Mouse (Mus musculus) stomach, embryonic 15.5 days (tissue): ENCODE data around the gene Fam45a. TPM values are rescaled to one million over a fixed set of nuclear protein-coding genes. Genes with fewer than 3 reads are reported as not detected.
A peak's percentile ranks its signal among the peaks of the same experiment; 100 is the strongest.

Experiments used
- ATAC-seq: fragments of 200-750 bp; cut with Nextera tagmentation; 2 replicates; pipeline ENCODE4 v1.8.0; 2017; ENCODE audit warnings: low read depth, moderate number of reproducible peaks, moderate TSS enrichment; ENCODE audit not compliant: insufficient read depth, low FRiP score
- H3K27ac ChIP-seq: fragments of 300-500 bp; sonication (generic); 2 replicates; pipeline ENCODE4 v1.5.1; 2015; ENCODE audit warnings: mild to moderate bottlenecking, inconsistent platforms
- H3K27me3 ChIP-seq: fragments of 300-500 bp; sonication (generic); replicated peaks from 2 replicates; pipeline ENCODE4 v1.6.1; 2015; ENCODE audit warnings: inconsistent platforms
- H3K36me3 ChIP-seq: fragments of 300-500 bp; sonication (generic); 2 replicates; pipeline ENCODE4 v1.6.1; 2015; ENCODE audit warnings: inconsistent platforms
- H3K4me1 ChIP-seq: fragments of 300-500 bp; sonication (generic); 2 replicates; pipeline ENCODE4 v1.6.1; 2015; ENCODE audit warnings: inconsistent platforms
- H3K4me2 ChIP-seq: fragments of 300-500 bp; sonication (generic); 2 replicates; pipeline ENCODE4 v1.6.1; 2015; ENCODE audit warnings: mild to moderate bottlenecking, inconsistent platforms
- H3K4me3 ChIP-seq: fragments of 300-500 bp; sonication (generic); replicated peaks from 2 replicates; pipeline ENCODE4 v1.5.1; 2015; ENCODE audit warnings: inconsistent platforms
- H3K9ac ChIP-seq: fragments of 300-500 bp; sonication (generic); 2 replicates; pipeline ENCODE4 v1.6.1; 2015; ENCODE audit warnings: inconsistent platforms
- H3K9me3 ChIP-seq: fragments of 300-500 bp; sonication (generic); 2 replicates; pipeline ENCODE4 v1.6.1; 2016; ENCODE audit warnings: inconsistent platforms
- WGBS: fragments of 180-500 bp; shearing (Covaris S2); methylation state at CpG from one replicate; pipeline ENCODE4 v1.1.7; 2015; 5-methylcytosine and 5-hydroxymethylcytosine counted together
- polyA plus RNA-seq: library from polyadenylated mRNA; unstranded; fragments of >200 nt; fragmentation: Nextera tagmentation; extraction: Ambion mirVana; gene quantifications from 2 replicates; pipeline ENCODE4 v1.2.1, GENCODE M21; 2015

Gene Fam45a
- polyA plus RNA-seq, result 30.8 and 33.1 TPM in 2 replicates

GRCm38 (mm10) chr19:60811098-60812035 lies at the start of gene Fam45a:
Gene Fam45a (plus strand): TSS chr19:60811585.
- Histone ChIP-seq H3K27me3 (no peaks in the 10 kb centered on the region), H3K36me3 (0 out of 2 replicates have a peak, but pooled peaks cover 8% of the 10 kb centered on the region), H3K27ac (peak within 1 kb of the TSS; percentile 80; the same call in 1 of the 2 replicates), H3K9me3 (no peaks in the 10 kb centered on the region), H3K4me1 (no peaks in the 10 kb centered on the region), H3K9ac (peak within 1 kb of the TSS; percentile 57), H3K4me3 (peak within 1 kb of the TSS; percentile 76), H3K4me2 (peak within 1 kb of the TSS; percentile 74)
- ATAC-seq, result peak; percentile 100
- WGBS, result 3% methylated on average over 34 of the region's 45 CpGs

- Histone ChIP-seq H3K36me3 (peaks cover 53% of the 10 kb centered on the region), H3K27me3 (no peaks in the 10 kb centered on the region), H3K9ac (no peak overlapping the region), H3K9me3 (no peaks in the 10 kb centered on the region), H3K4me1 (no peaks in the 10 kb centered on the region), H3K4me3 (no peak overlapping the region), H3K27ac (no peak overlapping the region), H3K4me2 (no peak overlapping the region)
- ATAC-seq, result no peak
- 86% methylated on average over 6 of the region's 6 CpGs for WGBS
These were observed 38.0 kb upstream of the Fam45a start for GRCm38 (mm10) chr19:60773366-60773765.

GRCm38 (mm10) chr19:60782034-60782433 lies 29.4 kb upstream of the Fam45a start:
- Histone ChIP-seq H3K4me3 (no peak overlapping the region), H3K4me1 (no peaks in the 10 kb centered on the region; the same call in 1 of the 2 replicates), H3K4me2 (no peak overlapping the region), H3K9me3 (no peaks in the 10 kb centered on the region), H3K9ac (no peak overlapping the region), H3K27ac (no peak overlapping the region), H3K36me3 (peaks cover 17% of the 10 kb centered on the region; the same call in 1 of the 2 replicates), H3K27me3 (no peaks in the 10 kb centered on the region)
- 89% methylated on average over 3 of the region's 3 CpGs for WGBS
- ATAC-seq, result no peak

GRCm38 (mm10) chr19:60784712-60785111 lies 26.7 kb upstream of the Fam45a start:
- ATAC-seq, result no peak
- no peaks in the 10 kb centered on the region for H3K9me3 ChIP-seq
- no peaks in the 10 kb centered on the region for H3K27me3 ChIP-seq
- H3K4me3 ChIP-seq, result no peak overlapping the region
- H3K4me2 ChIP-seq, result no peak overlapping the region
- H3K36me3 ChIP-seq, result peaks cover 8% of the 10 kb centered on the region; the same call in 1 of the 2 replicates
- no peak overlapping the region for H3K9ac ChIP-seq
- H3K27ac ChIP-seq, result no peak overlapping the region
- WGBS, result 24% methylated on average over 1 of the region's 1 CpGs
- H3K4me1 ChIP-seq, result peaks cover 2% of the 10 kb centered on the region; the same call in 1 of the 2 replicates

GRCm38 (mm10) chr19:60787465-60788150 lies 23.8 kb upstream of the Fam45a start:
- Histone ChIP-seq H3K4me1 (peaks cover 2% of the 10 kb centered on the region; the same call in 1 of the 2 replicates), H3K36me3 (no peaks in the 10 kb centered on the region), H3K4me2 (peak overlapping the region; percentile 39; the same call in 1 of the 2 replicates), H3K4me3 (no peak overlapping the region), H3K9me3 (no peaks in the 10 kb centered on the region), H3K27me3 (no peaks in the 10 kb centered on the region), H3K27ac (no peak overlapping the region), H3K9ac (no peak overlapping the region)
- 55% methylated on average over 2 of the region's 2 CpGs for WGBS
- ATAC-seq, result no peak

- Histone ChIP-seq H3K9me3 (no peaks in the 10 kb centered on the region), H3K4me1 (peaks cover 2% of the 10 kb centered on the region; the same call in 1 of the 2 replicates), H3K27me3 (no peaks in the 10 kb centered on the region), H3K36me3 (no peaks in the 10 kb centered on the region), H3K4me3 (peak overlapping the region; percentile 29), H3K27ac (no peak overlapping the region), H3K4me2 (peak overlapping the region; percentile 59), H3K9ac (0 out of 2 replicates have a peak overlapping the region, but pooled peaks have one; percentile 16)
- no peak for ATAC-seq
- WGBS, result 29% methylated on average over 6 of the region's 6 CpGs
These were observed 23.0 kb upstream of the Fam45a start for GRCm38 (mm10) chr19:60788214-60788960.

GRCm38 (mm10) chr19:60789452-60789851 lies 21.9 kb upstream of the Fam45a start:
- WGBS, result 0% methylated on average over 7 of the region's 7 CpGs
- Histone ChIP-seq H3K4me1 (peaks cover 2% of the 10 kb centered on the region; the same call in 1 of the 2 replicates), H3K4me3 (peak overlapping the region; percentile 98), H3K36me3 (no peaks in the 10 kb centered on the region), H3K9me3 (no peaks in the 10 kb centered on the region), H3K4me2 (peak overlapping the region; percentile 59), H3K27me3 (no peaks in the 10 kb centered on the region), H3K9ac (peak overlapping the region; percentile 100), H3K27ac (peak overlapping the region; percentile 99)
- no peak for ATAC-seq

- peak overlapping the region; percentile 98 for H3K4me3 ChIP-seq
- H3K27me3 ChIP-seq, result no peaks in the 10 kb centered on the region
- under 1% methylated on average over 57 of the region's 60 CpGs for WGBS
- H3K9me3 ChIP-seq, result no peaks in the 10 kb centered on the region
- H3K36me3 ChIP-seq, result no peaks in the 10 kb centered on the region
- H3K9ac ChIP-seq, result peak overlapping the region; percentile 100
- peaks cover 2% of the 10 kb centered on the region; the same call in 1 of the 2 replicates for H3K4me1 ChIP-seq
- peak overlapping the region; percentile 99 for H3K27ac ChIP-seq
- H3K4me2 ChIP-seq, result peak overlapping the region; percentile 59
- peak; percentile 67 for ATAC-seq
These were observed 21.4 kb upstream of the Fam45a start for GRCm38 (mm10) chr19:60789919-60790506.

GRCm38 (mm10) chr19:60790551-60791161 lies 20.7 kb upstream of the Fam45a start, which contains the start of gene Eif3a:
Gene Eif3a (minus strand): TSS chr19:60790658.
- Histone ChIP-seq H3K36me3 (no peaks in the 10 kb centered on the region), H3K9me3 (no peaks in the 10 kb centered on the region), H3K4me1 (peaks cover 2% of the 10 kb centered on the region; the same call in 1 of the 2 replicates), H3K27me3 (no peaks in the 10 kb centered on the region), H3K4me2 (peak within 1 kb of the TSS; percentile 59), H3K4me3 (peak within 1 kb of the TSS; percentile 98), H3K27ac (peak within 1 kb of the TSS; percentile 99), H3K9ac (peak within 1 kb of the TSS; percentile 100)
- under 1% methylated on average over 57 of the region's 57 CpGs for WGBS
- ATAC-seq, result peak; percentile 93

GRCm38 (mm10) chr19:60791164-60791563 lies 20.2 kb upstream of the Fam45a start:
- no peak; the same call in 1 of the 2 replicates for ATAC-seq
- Histone ChIP-seq H3K4me1 (peaks cover 2% of the 10 kb centered on the region; the same call in 1 of the 2 replicates), H3K27ac (peak overlapping the region; percentile 99), H3K9ac (peak overlapping the region; percentile 55), H3K4me2 (peak overlapping the region; percentile 52), H3K36me3 (no peaks in the 10 kb centered on the region), H3K27me3 (no peaks in the 10 kb centered on the region), H3K9me3 (no peaks in the 10 kb centered on the region), H3K4me3 (peak overlapping the region; percentile 98)
- 15% methylated on average over 9 of the region's 9 CpGs for WGBS
